Mouse (Mus musculus) layer of hippocampus, adult 11-12 months (tissue): ENCODE results near the gene Itga9.

Experiments used
- DNase-seq: peaks from one replicate; pipeline ENCODE4 v3.0.0; 2022; ENCODE audit warnings: low spot score

The Itga9 gene

GRCm38 (mm10) chr9:118607701-118608401 is 1.4 kb downstream of the Itga9 start:
- no peak for DNase-seq

- DNase-seq = no peak
Measured at GRCm38 (mm10) chr9:118608556-118608955, 2.1 kb downstream of the Itga9 start.

GRCm38 (mm10) chr9:118610060-118610459 is 3.6 kb downstream of the Itga9 start:
- DNase-seq = peak; percentile 61

GRCm38 (mm10) chr9:118611111-118611541 is 4.6 kb downstream of the Itga9 start:
- DNase-seq = peak; percentile 39

- no peak for DNase-seq
Measured at GRCm38 (mm10) chr9:118611958-118612581, 5.6 kb downstream of the Itga9 start.

GRCm38 (mm10) chr9:118617237-118617636 is 10.7 kb downstream of the Itga9 start:
- DNase-seq = no peak

GRCm38 (mm10) chr9:118618732-118619250 is 12.3 kb downstream of the Itga9 start:
- no peak for DNase-seq

GRCm38 (mm10) chr9:118620807-118621206 is 14.3 kb downstream of the Itga9 start:
- DNase-seq = no peak

- no peak for DNase-seq
Measured at GRCm38 (mm10) chr9:118621691-118622090, 15.2 kb downstream of the Itga9 start.

- DNase-seq = peak; percentile 19
Measured at GRCm38 (mm10) chr9:118622376-118623166, 16.1 kb downstream of the Itga9 start.

GRCm38 (mm10) chr9:118623483-118623882 is 17.0 kb downstream of the Itga9 start:
- no peak for DNase-seq

- DNase-seq = no peak
Measured at GRCm38 (mm10) chr9:118624146-118624545, 17.7 kb downstream of the Itga9 start.

- no peak for DNase-seq
Measured at GRCm38 (mm10) chr9:118629763-118630379, 23.4 kb downstream of the Itga9 start.

- no peak for DNase-seq
Measured at GRCm38 (mm10) chr9:118631775-118632757, 25.6 kb downstream of the Itga9 start.

- DNase-seq = no peak
Measured at GRCm38 (mm10) chr9:118632758-118633143, 26.3 kb downstream of the Itga9 start.

- DNase-seq = no peak
Measured at GRCm38 (mm10) chr9:118638642-118639210, 32.2 kb downstream of the Itga9 start.

GRCm38 (mm10) chr9:118645698-118646355 is 39.3 kb downstream of the Itga9 start:
- DNase-seq = no peak

- DNase-seq = no peak
Measured at GRCm38 (mm10) chr9:118647495-118647894, 41.0 kb downstream of the Itga9 start.

- no peak for DNase-seq
Measured at GRCm38 (mm10) chr9:118650976-118651375, 44.5 kb downstream of the Itga9 start.

GRCm38 (mm10) chr9:118651939-118652338 is 45.4 kb downstream of the Itga9 start:
- no peak for DNase-seq
